Mouse (Mus musculus): ENCODE data around the gene Dpp3.

DNA sequence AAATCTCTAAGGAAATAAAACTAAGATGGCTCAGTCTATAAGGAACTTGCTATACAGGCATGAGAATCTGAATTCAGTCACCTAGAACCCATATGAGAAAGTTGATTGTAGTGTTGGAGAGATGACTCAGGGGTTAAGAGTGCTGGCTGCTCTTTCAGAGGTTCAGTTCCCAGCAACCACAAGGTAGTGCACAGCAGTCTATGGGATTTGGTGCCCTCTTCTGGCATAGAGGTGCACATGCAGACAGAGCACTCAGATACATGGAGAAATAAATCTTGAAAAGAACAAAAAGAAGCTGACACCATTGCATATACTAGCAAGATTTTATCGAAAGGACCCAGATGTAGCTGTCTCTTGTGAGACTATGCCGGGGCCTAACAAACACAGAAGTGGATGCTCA, 40.1 kb upstream of the Dpp3 start:
- peak; percentile 33; the same call in 1 of the 2 replicates for TF ChIP-seq CTCF (IDR thresholded peaks at IDR 0.05; ENCODE audit: extremely low read depth, insufficient read depth, insufficient read length, insufficient replicate concordance)
- no peak for TF ChIP-seq POLR2A (IDR thresholded peaks at IDR 0.05; ENCODE audit: low read depth, low read length)

All from spleen, adult 2 months (tissue).